Mouse (Mus musculus) embryo, embryonic 9.5 days (tissue): ENCODE data around the gene Col26a1.
A peak's percentile ranks its signal among the peaks of the same experiment; 100 is the strongest.

ENCODE experiments used
- DNase-seq: peaks from one replicate; pipeline ENCODE4 v3.0.0-alpha.2; 2017; ENCODE audit errors: extremely low spot score

Gene Col26a1

DNA sequence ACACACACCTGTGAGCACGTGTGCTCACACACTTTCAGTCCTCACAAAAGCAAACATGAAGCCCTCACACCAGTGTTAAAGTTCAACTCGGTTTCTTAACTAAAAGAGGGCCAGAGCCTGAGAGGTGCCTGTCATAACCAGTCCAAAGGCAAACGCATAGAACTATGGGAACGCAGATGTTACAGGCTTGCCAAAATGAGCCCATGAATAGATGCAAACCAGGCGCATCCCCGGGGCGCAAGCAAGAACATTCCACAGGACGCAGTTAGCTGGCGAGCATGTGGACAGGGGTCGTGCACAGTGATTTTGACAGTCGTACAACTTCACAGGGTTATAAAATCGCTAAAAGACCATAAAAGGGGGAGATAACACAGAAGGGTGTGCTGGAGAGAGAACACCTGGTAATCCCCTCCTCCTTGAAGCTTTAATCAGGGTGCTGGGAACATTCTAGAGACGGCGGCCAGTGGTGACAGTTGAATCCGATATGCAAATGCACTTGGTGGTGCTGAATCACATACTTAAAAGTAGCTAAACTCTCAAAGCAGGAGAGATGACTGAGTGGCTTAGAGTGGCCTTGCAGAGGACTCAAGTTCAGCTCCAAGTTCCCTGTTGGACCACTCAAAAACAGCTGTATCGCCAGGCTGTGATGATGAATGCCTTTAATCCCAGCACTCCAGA lies 76.5 kb downstream of the Col26a1 start:
- DNase-seq = no peak

DNA sequence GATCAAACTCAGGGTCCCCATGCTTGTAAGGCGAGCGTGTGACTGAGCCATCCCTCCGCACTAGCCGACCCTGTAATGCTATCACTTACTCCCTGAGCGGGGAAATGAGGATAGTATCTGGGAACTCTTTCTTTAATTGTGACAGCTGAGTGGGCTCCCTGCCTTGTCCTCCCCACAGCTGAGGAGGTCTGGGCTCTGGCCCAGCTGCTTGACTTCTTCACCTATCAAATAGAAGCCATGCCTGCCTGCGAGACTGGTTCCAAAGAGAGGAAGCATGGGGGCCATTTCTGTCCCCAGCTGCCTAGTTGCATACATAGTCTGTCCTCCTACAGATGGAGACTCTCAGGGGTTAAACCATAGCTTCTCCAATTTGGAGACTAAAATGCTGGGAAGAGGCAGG lies 78.0 kb downstream of the Col26a1 start:
- DNase-seq = no peak

DNA sequence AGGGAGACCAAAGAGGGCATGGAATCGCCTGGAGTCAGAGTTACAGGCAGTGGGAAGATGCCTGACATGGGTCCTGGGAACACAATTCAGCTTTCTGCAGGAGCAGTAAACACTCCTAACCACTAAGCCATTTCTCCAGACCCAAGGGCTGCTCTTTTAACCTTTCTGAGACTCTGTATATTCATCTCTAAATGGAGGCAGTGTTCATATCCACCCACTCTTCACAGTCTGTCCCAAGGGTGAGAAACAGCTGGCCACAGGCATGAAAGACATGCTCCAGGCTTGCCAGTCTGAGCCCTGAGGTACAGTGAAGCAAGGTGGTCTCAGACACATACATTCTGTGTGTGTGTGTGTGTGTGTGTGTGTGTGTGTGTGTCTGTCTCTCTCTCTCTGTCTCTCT lies 78.8 kb downstream of the Col26a1 start:
- no peak for DNase-seq

DNA sequence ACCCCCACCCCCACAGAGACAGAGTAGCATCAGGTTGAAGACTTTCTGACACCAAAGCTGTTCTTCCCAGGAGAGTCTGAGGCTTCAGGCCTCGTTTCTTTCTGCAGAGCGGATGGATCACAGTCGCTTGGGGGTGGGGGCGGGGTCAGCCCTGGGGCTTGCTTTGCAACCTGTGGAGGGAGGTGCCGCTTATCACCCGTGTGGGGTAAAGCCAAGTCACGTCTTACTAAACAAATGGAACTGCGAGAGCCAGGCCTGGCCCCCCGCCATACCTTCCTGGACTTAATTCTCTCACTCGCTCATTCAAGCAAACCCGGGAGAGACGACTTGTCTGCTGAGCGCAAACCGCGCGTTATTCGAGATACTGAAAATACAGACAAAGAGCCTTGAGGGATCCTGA lies 80.3 kb downstream of the Col26a1 start:
- no peak for DNase-seq

DNA sequence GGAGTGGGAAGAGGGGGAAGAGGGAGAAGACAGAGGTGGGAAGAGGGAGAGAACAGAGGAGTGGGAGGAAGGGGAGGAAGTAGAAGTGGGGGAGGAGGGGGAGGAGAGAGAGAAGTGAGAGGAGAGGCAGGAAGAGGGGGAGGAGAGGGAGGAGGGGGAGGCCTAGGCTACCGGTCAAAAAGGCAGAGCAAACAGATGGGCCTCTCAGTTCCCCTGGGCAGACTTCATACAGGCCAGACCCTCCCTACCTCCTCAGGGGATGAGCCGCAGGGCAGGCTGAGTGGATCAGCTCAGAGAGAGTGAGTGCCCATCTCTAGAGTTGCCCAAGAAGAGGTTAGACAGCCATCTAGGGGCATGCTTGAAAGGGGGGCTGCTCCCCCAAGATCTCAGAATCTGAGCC lies 86.1 kb downstream of the Col26a1 start:
- no peak for DNase-seq

DNA sequence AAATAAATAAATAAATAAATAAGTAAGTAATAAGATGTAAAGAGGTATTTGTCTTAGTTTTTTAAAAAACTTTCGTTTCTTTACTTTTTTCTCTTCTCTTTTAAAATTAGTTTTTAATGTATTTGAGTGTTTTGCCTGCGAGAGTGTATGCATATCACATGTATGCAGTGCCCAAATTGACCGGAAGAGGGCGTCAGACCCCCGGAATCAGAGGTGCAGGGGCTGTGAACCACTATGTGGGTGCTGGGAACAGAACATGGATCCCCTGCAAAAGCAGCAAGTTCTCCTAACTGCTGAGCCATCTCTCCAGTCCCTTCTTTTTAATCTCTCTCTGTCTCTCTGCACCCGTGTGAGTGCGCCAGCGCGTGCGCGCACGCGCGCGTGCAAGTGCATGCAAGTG lies 89.2 kb downstream of the Col26a1 start:
- DNase-seq = no peak

DNA sequence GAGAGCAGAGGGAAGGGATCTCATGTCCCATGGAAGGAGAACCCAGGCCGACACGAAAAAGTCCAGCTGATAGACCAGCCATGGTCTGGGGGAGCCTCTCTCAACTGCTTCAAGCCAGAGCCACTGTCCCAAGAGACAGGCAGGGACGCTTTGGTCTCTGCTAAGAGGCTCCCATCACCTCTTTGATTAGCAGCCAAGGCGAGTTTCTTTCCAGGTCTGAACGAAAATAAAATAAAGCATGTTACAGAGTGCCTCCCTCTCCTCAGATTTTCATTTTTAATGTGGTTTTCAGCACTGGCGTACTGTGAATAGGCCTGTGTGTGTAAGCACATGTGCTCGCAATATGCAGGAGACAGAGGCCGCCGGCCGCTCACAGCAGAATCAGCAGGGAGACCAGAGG lies 90.5 kb downstream of the Col26a1 start:
- DNase-seq = no peak

DNA sequence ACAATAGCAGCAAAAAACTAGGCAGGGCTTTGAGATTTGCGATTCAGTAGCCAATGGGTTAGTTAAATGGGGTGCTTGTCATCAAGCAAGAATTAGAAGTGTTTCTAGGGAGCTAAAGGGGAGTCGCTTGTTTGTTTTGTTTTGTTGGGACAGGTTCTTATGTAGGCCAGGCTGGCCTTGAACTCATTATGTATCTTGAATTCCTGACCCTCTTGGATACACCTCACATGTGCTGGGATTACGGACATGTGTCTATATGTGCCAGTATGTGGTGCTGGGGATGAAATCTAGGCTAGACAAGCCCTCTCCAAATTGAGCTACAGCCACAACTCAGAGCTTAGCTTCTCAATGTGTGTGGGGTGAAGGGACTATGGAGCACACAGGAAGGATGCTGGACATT lies 91.8 kb downstream of the Col26a1 start:
- DNase-seq = no peak

DNA sequence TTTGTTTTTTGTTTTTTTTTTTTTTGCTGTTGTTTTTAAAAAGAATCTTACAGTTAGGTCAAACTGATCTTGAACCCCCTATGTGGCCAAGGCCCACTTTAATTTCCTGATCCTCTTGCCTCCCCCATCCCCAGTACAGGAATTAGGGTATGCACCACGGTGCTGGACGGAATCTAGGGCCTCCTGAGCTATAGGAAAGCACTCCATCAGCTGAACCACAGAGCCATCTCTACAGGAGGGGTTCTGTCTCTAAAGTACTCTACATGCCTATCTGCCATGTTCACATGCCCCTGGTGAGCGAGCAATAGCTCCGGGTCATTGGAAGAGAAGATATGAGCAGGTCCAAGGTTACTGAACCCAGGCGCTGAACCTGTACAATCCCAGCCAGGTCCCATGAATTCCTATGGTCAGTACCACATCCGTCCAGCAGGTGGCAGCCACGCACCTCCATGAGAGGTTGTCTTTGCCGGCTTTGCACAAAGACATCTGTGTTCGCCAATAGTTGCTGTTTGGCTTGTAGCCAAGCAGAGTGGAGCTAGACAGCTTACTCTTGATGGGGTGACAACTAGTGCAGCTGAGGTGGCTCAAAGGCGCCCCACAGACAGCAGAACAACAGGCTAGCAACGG lies 92.3 kb downstream of the Col26a1 start:
- DNase-seq = peak; percentile 88

DNA sequence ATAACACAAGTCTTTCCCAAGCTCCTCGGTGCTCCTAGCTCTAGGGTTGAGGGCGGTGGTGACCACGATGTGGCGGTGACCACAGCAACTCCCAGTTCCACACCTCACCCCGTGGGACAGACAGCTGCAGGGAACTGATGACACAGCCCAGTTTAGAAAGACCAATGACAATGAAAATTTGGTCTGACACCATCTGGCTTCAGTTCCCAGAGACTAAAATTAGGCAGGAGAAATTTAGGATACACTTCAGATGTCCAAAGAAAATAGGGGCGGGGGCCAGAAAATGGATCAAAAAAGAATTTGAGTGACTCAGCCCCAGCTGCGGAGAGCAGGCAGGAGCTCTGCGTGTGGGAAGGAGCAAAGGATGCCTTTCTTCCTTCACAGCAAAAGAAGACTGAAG lies 98.5 kb downstream of the Col26a1 start:
- no peak for DNase-seq

DNA sequence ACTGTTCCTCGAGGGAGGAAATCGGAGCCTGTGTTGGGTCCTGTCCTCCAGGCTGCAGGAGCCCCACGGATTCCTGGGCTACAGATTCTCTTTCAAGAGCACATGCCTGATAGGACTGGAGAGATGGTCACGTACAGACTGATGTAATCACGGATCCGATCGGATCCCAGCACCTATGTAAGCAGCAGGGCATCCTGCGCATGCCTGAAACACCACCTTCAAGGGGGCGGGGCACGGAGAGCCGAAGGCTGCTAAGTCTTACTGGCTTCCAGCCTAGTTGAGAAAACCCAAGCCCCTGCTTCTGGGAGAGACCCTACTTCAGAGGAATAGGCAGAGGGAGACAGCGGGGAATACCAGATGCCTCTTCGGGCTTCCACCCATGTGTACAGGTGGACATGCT lies 100.4 kb downstream of the Col26a1 start:
- no peak for DNase-seq

DNA sequence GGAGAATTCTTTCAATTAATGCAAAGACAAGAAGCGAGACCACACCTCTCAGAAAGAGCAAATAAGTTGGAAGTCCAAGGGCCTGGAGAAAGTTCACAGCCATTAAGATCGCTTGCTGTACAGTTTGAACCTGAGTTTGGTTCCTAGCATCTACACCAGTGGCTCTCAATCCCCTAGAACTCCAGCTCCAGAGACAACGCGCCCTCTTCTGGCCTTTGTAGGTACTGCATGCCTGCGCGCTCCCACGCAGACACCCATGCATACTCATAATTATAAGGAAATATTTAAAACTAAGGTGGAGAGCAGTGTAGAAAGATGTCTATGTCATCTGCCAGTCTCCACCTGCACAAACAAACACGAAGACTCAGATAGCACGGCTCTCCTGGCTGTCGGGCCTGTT lies 102.5 kb downstream of the Col26a1 start:
- DNase-seq = peak; percentile 48

DNA sequence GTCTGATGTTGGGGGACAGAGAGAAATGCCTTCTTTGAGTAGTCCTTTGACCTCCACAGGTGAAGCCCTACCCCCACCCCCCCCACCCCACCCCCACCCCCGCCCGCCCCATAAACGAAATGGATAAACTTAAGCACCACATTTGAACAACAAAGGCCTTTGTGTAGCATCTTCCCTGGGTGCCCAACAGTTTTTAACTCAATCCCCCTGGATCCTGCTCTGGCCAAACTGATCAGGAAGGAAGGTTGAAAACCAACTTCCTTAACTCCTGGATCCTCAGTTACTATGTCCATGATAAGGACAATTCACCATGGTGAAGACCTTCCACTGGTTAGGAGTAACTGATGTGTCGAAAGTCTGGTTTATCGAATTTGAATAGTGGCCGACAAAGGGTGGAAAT lies 103.1 kb downstream of the Col26a1 start:
- no peak for DNase-seq

DNA sequence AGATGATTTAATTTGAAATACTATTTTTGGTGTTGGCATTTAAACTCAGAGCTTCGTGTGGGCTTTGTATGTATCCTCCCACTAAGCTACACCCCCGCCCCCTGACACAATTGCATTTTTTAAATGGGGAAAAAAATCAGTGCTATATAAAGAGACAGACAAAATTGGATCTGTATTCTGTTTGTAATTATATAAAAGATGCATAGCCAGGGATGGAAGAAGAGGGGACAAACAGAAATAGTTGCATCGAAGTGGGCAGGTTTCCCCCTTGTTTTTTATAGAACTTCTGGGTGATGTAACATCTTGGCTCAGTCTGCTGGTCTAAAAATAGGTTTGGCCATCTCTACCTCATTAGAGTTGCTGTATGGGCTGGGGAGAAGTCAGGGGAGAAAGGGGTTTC lies 107.5 kb downstream of the Col26a1 start:
- DNase-seq = no peak

DNA sequence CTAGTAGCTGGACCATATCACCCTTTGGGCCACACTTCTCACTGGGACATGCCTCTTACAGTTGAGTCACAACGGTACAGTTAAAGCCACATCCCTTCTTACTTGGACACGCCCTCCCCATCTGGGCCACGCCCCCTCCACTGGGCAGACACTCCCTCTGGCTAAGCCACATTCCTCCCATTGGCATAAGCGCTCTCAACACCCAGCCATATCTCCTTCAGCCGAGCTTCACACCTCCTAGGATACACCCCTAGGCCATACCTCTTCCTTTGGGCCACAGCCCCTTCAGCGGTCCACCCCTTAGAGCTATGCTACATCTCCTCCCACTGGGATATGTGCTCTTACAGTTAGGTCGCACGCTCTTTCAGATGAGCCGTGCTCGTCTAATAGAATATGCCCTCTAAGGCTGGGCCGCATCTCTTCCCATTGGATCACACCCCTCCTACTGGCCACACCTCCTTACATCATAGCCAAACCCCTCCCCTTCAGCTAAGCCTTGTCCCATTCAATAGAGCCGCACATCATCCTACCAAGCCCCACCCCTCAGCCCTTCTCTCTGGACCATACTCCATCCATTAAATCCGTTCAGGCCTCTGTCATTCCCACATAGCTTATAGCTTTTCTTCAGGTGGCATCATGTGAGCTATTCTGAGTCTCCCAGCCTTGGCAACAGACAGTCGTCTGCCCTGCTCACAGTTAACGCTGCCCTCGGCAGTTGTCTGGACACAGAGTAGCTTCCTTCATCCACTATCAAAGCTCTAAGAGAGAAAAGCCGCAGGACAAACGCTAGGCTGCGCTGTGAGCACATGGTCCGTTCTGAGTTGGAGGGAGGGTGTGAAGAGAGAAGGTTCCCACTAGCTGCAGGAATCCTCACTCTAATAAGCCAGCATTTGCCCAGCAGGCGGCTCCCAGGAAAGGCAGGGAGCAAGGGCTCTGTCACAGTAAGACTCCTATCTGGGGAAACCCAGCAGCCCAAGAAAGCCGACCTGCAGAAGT lies 109.7 kb downstream of the Col26a1 start:
- DNase-seq = no peak

DNA sequence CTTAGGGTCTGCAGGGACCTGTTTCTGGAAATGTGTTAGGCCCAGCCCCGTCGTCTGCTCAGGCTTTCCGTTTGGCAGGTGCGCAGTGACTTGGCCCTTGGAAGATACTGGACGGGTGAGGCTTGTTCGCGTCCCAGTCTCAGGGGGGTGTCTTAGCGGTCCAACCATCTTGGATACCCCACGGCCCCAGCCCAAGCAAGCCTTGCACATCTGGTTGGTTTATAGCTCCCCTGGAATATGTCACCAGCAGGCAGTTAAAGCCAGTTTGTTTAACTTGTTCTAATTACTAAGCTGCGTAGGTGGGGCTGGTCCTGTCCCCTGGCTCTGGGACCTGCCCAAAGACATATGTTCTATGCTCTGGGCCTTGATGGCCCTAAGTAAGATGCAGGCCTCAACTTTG lies 111.9 kb downstream of the Col26a1 start:
- DNase-seq = no peak

DNA sequence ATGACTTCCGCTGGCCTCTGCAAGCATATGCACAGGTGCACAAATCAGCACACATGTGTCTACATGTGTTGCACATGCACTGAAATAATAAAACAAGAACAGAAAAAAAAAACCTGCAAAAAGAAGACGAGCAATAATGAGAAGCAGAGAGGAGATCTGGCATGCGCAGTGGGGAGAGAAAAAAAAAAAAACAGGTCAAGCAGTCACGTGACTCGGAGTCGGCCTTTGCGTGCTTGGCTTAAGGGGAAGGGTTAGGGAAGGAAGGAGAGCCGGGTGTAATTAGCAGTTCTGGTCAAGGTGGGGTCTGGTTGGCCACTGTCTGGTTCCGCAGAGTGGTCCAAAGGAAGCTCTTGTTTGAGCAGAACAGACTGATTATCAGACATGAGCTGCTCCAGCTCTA lies 115.7 kb downstream of the Col26a1 start:
- DNase-seq = no peak

DNA sequence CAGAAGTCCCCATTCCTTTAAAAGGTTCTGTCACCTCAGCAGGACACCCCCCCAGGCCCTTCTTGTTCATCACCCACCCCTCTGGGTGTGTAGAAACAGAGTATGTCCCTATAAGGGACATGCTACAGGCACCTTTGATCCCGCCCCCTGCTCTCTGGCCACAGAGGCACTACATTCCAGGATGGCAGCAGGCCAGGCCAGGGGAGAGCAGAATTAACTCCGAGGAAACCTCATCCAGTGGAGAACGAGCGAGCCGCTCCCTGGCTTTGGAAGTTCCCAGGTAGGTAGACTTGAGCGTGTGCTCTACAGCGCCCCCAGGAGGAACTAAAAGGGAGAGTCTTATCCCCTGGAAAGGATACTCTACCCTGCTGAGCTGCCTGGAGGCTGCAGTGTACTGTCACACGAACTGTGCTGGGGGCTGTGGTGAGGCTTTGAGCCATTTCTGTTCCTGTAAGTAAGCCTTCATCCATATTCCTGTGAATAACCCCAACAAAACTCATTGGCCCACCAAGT lies 118.8 kb downstream of the Col26a1 start:
- no peak for DNase-seq

DNA sequence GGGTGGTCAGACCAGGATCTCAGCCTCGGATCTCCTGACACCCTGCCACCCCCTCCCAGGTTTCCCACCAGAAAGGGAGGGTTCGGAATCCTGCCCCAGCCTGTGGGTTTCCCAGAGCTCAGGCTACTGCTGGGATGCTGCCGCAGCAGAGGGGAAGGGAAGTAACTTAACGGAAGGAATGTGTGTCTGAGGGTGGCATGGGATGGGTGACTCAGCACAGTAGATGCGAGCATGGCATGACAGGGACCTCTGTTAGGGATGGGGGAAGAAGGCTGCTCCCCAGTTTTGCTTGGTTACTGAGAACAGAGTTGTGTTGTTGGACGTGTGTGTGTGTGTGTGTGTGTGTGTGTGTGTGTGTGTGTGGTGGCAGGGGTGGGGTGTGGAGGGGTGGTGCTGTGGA lies 122.7 kb downstream of the Col26a1 start:
- no peak for DNase-seq

DNA sequence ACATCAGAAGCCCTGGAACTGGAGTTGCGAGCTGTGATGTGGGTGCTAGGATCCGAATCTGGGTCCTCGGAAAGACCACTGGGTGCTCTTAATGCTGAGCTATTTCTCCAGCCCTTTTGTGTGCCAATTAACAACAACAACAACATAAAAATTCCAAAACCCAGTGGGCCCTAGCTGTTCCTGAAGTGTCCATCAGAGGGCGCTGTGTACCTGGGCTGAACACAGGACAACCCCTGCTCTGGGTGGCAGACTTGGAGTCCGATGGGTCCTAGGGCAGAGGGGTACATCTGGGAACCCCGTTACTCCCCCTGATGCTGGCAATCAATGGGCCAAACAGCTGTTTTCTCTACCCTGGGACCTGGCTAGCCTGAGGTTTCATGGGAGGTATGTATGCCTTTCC lies 123.2 kb downstream of the Col26a1 start:
- DNase-seq = no peak

DNA sequence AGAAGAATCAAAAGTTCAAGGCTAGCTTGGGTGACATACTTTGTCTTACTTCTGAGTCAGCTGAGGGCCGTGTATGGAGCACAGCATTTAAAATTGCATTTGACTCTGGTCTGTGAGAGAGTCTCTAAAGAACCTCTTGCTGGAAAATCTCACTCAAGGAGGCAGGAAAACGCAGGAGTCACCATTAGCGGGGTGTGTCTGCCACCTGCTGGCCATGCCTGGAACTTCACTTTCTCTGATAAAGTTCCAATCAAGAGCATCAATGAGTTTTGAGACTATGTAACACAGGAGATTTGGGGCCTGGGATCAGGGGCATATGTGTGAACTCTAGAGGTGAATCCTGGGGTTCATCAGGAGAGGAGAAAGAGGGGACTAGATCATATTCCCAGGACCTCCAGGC lies 127.3 kb downstream of the Col26a1 start:
- peak; percentile 68 for DNase-seq

DNA sequence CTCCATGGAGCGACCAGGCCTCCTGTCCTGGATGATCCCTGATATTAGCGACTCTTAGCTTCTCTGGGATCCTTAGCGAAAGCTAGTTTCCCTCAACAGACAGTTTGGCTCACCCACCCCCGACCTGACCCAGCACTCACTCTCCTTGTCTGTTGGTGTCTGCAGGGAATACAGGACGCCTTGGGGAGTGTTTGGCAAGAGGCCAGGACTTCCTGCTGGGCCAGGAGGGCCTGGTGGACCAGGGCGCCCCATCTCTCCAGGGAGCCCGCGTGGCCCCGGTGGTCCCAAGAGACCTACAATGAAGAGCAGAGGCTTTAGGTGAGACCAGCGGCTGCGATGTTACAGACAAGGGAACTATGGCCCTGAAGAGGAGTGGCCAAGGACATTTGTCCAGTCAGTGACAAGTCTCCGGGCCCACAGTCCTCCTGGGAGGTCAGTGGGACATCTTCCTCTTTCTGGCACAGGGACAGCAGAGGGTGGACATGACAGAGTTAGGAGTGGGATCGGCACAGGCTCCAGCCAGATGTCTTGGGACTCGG lies 128.9 kb downstream of the Col26a1 start:
- no peak for DNase-seq
